Mouse (Mus musculus): ENCODE measurements around the gene Fsip2.
A peak's percentile ranks its signal among the peaks of the same experiment; 100 is the strongest.

Fsip2 gene

DNA sequence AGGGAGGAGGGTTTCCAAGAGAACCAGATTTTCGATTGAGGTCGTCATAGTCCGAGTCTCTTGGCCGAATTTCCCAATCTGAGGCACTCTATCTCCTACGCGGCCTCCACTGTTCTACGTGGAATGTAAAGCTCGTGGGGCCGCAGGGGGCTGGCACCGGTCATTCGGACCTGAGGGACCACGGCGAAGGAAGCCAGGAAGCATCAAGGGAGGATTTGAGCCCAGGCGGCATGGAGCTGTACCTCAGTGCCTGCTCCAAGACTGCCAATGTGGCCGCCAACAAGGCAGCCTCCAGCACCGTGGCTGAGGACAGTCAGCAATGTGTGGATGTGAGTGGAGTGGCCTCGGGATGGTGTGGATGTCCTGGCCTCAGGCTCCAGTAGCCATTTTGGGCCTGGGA, at the start of gene Fsip2:
Gene Fsip2, plus strand, starts transcription at position 163 of the 400 bp plus-strand sequence.
- no peak for DNase-seq (ENCODE audit: low read depth, low spot score)

DNA sequence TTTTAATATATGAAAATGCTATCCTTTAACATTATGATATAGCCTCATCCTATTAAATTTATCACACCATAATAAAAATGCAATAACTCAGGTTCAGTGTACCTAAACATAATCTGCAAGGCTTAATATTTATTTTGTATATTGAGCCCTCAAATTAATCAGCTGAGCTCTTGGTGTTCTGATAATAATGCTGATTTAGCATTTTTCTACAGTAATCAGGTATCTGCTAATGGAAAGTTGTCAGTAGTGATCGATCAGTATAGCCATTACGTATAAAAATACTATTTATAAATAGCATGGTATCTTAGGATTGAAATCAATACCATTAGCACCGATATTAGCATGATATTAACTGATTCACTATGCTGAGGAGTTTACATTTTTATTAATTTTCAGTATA, 20.0 kb downstream of the Fsip2 start:
- no peak for DNase-seq (ENCODE audit: low read depth, low spot score)

DNA sequence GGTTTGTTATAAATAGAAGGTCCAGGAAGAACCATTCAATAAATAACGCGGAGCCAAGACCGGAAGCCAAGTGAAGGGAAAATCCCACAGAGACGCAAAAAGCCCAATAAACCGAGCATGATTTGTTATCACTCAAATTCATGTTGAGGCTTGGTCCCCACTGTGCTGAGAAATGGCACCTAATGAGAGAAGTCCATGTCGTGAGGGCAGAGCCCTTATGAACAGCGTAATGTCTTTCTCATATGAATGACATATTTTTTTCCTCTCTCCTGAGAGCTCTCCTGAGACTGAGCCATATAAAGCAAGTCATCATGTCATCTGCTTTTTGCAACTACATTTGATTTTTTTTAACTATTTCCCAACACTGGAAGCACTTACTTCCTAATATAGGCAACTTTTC, 82.4 kb downstream of the Fsip2 start:
- DNase-seq (ENCODE audit: low read depth, low spot score), result no peak

- DNase-seq (ENCODE audit: low read depth, low spot score), result peak; percentile 70
Measured at GRCm38 (mm10) chr2:83052914-83053690, 109.7 kb downstream of the Fsip2 start.

Data from brain, adult 2 months (tissue).